Mouse (Mus musculus) testis, postnatal 14 days (tissue): ENCODE data around the gene Igsf11.
A peak's percentile ranks its signal among the peaks of the same experiment; 100 is the strongest.

Source experiments
- DNase-seq: peaks from one replicate; pipeline ENCODE4 v3.0.0; 2021; ENCODE audit warnings: low spot score

Igsf11 gene

DNA sequence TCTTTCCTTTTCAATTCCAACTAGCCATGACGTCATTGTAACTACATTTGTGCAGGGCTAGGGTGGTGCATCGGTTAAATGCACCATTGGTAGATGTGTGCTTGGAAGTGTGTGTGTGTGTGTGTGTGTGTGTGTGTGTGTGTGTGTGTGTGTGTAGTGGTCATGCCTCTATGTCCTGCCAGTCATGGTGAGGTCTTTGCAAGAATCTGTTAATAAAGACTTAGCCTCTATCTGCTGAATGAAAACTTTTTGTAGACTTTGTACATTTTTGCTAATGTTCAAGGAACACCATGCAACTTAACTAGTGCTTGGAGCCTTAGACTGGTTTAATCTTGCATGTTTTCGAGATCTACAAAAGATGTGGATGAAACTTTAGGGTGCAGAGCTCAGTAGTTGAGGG is 48.3 kb downstream of the Igsf11 start:
- no peak for DNase-seq

DNA sequence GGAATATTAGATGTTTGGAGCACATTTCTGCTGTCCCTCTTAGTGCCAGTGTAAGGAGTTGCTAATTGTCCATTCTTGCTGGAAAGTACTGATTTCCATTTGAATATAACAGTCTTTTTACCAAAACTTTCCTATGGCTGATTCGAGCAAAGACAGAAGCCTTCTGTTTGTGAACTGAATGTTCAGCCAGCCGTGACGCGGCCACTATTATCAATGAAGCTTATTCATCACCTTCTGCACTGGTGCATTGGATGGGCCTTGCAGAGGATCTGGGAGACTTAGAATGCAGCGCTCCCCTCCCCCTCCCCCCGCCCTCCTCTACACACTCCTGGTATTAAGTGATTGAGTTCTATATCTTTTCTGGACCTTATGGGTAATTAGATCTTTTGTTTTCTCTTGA is 48.8 kb downstream of the Igsf11 start:
- no peak for DNase-seq

DNA sequence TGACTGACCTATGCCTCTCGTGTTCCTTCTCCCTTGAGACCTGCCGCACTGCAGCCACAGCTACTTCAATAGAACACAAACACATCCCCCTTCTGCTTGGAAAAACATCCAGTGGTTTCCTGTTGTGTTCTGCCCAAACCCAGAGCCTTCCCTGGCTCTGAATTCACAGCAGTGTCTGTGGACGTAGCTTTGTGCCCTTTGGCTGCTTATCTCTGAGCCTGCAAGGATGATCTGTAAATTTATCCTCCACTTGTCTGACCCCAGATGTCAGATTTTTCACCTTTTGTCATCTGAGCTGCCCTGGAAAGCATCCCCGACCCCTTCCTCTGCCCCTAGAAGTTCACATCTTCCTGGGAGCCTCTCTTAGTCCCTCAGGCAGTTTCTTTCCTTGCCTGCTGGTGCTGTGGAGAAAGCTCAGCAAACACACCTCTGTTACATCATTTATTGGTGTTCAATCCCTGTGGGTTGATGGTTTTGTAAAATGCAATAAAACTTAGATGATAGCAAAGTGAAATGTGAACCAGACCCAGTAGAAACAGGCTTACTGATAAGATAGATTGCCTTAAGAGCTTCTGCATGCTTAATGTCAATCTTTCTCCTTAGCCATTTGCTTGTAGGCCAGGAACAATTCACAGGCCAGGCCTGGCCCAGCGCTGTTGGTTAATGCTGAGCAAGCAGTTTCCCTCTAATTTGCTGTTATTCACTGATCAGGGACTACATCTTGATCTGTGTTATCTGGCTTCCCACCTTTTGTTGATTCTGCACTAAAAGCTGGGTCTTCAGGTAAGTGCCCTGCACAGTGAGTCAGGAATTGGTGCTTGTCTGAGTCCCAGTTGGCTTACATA is 51.5 kb downstream of the Igsf11 start:
- no peak for DNase-seq

DNA sequence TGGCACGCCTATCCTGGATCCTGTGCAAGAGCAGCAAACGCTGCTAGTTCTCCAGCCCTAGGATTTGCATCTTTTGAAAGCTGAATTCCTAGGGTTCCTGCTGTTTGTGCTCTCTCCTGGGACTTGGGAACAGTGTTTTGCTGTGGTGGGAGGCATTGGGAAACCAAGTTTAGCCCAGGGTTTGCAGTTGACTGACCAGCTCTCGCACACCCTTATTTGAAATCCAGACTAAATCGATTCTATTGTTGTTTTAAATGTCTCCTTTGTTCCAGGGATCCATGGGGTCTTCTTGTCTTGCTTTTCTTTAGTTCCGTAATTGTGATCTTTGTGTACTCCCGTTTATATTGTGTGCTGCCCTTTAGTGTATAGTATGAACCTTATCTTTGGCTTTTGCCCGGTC is 52.6 kb downstream of the Igsf11 start:
- no peak for DNase-seq

DNA sequence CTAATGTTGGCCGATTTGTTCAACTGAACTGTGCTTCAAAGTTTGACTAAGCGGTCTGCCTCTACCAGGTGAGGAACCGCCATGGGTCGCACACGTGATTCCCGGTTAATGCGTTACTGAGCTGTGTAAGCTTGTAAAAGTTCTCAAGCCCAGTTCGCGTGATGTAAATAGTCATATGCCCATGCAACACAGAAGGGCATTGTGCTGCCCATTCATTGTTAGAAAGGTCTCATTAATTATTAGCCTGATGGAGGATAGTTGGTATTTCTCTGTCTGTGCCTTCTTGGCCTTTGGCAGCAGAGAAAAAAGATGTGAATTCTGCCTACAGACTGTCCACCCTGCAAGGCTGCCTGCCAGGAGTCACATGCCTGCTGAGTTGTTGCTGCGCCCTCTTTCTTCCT is 53.1 kb downstream of the Igsf11 start:
- DNase-seq, result no peak

DNA sequence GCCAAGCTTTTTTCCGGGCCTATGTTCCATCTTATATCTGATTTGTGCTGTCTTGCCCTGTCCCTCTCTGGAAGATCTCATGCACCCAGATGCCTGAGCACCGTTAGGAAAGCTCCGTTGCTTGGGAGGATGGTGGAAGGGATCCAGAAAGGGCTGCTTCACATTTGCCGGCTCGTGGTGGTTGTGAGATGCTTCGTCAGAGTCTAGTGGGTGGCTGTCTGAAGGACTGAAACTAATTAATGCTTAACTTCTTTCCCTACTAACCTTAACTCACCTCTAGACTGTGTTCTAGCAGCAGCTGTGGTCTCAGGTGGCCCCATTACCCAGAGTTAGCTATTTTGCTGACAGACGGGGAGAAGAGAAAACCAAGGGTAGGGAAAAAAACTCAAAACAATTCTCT is 54.0 kb downstream of the Igsf11 start:
- no peak for DNase-seq

DNA sequence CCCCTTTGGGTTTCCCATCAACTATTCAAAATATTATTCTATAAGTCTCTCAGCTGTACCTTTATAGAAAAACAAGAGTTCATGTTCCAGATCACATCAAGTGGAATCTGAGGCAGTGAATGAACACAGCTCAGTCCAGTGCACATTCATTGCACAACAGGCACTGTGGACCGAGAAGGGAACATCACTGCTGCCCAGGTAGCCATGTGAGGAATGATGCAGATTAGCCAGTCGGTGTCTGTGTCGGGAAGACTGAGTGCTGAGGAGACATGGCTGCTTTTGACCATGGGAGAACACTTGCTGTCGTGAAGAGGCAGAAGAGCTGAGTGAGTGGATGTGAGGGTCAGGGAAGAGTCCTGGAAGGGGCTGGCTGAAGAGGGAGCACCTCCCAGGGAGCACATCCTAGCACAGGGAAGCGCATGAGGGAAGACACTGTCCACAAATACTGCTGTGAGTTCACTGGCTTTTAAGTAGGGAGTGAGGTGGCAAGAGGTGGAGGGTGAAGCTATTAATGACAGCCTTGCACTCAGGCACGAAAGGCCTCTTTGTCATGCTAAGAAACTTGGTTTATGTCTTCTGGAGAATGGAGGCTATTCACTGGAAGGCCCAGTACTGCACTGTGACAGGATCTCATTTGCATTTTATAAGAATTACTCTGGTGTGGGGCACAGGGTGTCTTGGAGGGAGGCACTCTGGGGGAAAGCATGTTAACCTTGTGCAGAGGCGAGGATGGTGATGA is 54.8 kb downstream of the Igsf11 start:
- DNase-seq, result no peak

DNA sequence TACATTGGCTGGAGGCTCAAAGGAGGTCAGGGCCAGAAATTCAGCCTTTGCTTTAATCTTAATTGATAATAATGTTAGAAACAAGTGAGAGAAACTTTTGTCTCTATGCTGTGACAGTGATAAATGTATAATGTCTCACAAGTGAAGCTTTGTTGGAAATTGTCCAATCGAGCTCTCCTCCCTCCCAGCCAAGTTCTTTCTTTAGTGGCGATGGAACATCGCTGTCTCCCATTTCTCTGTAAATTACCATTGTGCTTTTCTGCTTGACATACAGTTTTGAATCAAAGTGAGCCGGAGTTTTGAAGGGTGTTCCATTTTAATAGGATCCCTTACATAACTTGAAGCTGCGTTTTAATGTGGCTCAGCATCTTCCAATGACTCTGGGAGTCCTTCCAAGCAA is 56.0 kb downstream of the Igsf11 start:
- DNase-seq, result peak; percentile 23

DNA sequence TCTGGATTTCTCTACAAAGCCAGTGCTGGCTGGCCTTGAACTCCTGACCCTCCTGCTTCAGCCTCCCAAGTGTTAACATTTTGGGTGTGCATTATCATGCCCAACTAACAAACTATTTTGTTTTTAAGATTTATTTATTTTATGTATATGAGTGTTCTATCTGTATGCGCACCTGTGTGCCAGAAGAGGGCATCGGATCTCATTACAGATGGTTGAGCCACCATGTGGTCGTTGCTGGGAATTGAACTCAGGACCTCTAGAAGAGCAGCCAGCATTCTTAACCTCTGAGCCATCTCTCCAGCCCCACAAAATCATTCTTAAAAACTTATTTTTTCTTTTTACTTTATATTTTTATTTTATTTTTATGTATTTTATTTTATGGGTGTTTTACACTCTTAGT is 60.4 kb downstream of the Igsf11 start:
- DNase-seq, result no peak

DNA sequence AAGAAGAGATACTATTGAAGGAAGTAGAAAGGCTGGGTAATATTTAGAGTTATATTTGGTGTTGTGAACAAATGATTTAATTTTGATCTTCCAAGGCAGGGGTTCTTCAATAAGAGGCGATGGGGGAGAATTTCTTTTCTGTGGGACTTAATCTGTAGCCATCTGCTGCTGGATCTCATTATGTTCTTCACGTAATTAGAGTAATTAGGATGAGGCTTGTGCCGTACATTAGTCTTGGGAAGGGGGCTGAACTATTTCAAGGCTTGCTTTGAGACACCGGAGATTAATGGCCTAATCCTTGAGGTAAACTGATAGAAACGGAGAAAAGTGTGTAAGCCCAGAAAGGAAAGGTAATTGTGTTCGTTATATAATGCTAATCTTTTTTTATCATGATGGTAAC is 61.4 kb downstream of the Igsf11 start:
- DNase-seq, result no peak

DNA sequence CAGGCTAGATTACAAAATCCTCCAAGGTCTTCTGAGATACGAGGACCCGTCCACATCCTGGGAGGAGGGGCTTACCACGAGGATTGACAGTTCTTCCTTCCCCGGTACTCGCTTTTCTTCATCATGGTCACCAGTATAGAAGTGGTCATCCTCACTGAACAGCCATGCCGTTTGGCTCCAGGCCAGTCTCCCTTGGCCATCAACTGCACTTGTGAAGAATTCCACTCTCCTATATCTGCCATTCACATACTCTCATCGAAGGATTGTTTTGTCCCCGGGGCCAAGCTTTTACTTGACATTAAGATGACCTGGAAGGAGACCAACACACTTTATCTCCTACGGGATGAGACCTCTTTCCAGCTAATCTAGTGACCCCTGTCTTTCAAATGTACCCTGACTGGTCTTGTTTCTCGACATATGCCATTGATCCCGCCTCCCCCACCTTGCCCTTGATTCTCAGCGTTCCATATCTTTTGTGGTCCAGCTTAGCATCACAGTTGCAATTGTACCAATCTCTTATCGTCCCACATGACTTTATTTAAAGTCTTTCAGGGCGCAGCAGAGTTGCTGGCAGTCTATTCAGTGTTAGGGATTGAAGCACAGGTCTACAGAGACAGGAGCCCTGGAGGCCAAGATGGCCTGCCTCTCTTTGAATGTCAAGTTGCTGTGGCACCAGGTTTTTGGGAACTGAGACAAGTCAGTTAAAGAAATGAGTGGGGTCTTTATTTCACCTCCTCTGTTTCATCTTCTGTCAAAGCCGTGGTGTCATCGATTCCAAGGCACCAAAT is 62.2 kb downstream of the Igsf11 start:
- peak; percentile 38 for DNase-seq

DNA sequence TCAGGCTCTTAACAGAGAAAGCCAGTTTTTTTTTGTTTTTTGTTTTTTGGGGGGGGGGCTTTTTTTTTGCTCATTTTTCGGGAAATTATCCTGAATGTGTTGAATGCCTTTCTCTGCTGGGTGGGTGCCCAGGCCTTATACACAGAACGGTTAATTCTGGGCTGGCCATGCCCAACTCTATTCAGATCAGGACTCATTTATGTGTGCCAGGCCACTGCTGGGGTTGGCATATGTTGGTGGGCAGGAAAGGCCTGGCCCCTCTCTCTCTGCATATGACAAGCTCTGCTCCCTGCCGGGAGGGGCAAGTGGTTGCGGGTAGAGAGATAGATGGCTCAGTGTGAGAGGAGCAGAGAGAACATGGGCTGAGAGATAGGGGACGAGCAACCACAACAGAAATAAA is 62.8 kb downstream of the Igsf11 start:
- DNase-seq, result no peak

DNA sequence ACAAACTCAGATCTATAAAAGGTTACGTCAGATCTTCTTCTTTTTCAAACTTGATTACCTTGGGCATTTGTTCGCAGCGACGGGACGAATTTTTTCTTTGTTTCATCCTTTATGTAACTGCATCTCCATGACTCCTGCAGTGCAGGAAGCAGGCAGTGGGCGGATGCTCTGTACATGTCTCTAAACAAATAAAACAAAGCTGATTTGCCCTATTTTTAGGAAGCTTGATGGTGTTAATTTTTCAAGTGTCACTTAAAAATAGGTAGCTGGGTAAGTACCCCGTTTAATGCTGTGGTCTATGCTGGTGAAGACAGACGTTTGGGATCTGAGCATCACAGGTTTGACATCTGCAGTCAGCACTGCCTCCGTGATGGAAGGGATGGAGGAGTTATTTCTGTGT is 66.3 kb downstream of the Igsf11 start:
- no peak for DNase-seq

DNA sequence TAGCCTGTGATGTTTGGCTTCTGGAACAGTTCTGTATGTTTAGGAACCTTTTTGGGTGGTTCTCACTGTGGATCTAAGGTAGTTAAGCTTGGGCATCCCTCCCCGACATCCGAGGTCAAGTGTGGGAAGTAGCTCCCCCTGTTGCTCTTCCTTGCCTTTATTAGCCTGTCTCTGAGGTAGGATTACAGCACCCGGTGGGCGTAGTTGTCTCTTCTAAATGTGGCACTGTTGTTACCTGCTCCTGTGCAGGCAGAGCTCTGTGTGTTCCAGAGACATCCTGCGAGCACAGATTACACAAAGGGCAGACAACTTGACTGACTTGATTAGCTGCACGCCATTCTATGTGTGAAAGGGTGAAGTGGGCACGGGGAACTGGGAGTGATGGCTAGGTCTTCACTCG is 68.1 kb downstream of the Igsf11 start:
- DNase-seq, result no peak

DNA sequence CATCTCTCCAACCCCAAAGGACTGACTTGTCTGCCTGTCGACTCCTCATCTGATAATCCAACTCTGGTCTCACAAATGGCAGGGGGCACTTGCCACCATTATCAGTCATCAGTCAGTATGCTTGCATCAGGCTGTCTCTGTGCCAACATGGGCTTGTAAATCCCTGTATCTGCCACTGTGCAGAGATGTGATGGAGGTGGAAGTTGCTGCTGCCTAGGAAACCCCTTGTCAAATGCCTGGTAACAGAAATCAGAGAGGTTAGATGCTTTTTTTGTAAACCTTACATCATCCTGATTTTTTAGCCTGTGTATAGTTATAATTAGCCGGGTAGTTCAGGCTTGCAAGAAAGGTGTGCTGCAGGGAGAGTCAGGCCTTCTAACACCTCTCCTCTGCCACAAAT is 69.4 kb downstream of the Igsf11 start:
- DNase-seq, result no peak

DNA sequence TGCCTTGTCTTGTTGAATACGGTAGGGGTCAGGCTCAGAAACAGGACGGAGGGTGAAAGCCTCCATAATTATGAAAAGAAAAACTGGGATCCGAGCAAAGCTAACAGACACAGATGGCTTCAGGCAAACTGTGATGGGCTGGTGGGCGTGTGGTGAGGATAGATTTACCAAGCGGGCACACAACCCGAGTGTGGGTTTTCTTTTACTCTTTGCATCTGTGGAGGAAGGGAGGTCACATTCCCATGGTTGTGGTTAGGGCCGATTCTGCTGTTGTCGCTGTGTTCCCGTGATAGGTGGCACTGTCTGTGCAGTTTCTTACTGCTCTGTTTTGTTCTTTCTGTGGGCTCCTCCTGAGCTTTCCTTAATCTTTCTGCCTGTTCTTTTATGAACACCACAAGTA is 70.2 kb downstream of the Igsf11 start:
- no peak for DNase-seq

DNA sequence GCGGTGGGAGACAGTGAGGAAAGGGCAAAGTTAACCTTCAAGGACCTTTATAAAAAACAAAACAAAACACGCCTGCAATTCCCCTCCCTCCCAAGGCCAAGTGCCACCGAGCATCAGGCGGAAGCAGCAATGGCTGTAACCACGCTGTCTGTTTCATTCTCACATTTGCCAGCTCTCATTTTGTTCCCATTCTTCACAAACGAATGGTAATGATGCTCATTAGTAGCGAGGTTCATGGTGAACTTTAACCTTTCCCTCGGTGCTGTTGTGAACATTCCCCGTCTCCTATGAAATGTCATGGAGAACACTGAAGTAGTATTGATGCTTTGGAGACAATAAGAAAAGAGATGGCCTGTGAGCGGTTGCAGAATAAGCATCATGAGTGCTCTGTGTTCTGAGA is 74.6 kb downstream of the Igsf11 start:
- DNase-seq, result no peak

DNA sequence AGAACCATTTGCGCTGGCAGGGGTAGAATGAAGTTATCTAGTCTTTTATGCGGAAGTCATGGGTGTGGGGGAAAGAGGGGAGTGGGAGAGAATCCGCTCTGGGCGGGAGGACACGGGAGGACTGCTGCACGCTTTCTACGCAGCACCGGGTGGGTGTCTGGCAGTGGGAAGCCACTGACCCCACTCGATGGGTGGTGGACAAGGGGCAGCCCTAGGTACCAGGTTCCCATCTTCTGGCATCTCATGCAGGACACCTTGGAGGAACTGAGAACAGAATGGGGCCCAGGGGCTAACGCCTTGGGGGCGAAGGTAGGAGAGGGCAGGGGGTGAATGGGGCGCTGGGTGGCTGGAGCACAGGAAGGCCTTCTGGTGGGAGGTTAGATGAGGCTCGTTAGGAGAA is 83.7 kb downstream of the Igsf11 start:
- DNase-seq, result no peak

DNA sequence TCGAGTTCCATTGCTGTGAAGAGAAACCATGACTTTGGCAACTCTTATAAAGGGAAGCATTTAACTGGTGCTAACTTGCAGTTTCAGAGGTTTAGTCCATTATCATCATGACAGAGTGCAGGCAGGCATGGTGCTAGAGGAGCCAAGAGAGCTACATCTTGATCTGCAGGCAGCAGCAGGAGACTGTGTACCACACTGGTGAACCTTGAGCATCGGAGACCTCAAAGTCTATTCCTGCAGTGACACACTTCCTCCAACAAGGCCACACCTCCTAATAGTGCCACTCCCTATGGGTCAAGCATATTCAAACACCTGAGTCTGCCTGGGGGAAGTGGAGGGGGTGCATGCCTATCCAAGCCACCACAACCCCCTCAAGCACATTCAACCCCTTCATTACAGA is 86.1 kb downstream of the Igsf11 start:
- DNase-seq, result no peak

DNA sequence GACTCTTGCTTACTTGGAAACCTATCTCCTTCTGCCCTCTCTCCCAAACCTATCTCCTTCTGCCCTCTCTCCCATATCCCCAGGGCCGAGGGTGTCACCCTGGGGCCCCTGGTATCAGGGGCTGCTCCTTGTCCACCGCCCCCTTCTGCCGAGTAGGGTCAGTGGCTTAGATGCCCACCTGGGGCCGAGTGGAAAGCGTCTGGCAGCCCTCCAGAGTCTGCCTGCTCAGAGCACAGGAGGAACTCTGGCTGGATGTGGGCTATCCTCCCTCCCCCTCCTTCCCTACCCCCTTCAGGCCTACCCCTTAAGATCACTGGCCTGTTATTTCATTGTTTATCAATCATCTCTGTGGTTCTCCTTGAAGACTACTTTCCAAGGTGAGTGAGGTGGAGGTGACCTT is 88.1 kb downstream of the Igsf11 start:
- no peak for DNase-seq

DNA sequence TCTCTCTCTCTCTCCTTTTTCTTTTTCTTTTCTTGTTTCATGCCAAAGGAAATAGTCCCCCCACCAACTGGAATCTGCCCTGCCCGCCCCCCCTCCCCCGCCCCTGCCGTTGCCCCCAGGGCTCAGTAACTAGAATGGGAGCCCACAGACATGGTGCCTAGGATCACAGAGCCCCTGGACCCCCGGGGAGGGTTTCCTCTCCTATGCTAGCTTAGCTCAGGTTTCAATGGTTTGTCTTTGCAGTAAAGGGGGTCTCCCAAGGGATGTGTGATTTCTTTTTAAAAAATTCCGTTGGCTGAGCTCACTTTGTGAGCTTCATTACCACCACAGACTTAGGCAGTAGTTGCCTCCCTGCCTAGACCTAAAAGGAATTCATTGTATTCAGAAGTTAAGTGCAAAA is 89.6 kb downstream of the Igsf11 start:
- no peak for DNase-seq

DNA sequence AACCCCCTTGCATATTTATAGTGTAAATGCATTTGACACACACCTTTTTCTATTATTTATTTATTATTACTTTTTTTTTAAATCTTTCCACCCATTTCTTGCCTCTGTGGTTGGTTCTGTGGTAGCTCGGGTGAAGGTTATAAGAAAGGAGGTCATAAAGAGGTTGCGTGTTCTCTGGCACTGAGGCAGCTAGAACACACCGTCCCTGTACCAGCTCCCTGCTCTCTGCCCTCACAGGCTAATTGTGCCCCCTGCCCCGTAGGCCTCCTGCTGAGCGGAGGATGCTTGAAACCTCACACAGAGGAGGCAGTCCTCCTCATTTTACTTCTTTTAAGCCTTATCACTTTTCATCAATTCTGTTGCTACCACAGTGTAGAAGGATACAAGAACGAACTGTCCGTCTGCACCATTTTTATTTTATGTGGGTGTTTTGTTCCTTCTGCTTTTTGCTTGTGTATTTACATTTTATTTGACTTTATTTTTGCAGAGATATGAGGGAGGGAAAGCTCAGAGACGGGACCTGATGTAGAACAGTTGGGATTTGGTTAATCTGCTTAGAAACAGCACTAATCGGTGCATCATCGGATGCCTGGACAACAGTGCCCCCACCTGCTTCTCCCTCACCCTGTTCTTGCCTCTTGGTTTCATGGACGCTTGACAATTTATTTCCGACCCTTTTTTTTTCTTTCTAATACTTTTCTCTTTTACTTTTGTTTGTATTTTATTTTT is 90.2 kb downstream of the Igsf11 start:
- peak; percentile 39 for DNase-seq
